Mouse (Mus musculus) right cerebral cortex, postnatal 36 days (tissue): Measurements from ENCODE around the gene Lsm11.
"Not testable (repeated sequence)": the region's sequence is repeated elsewhere in the genome, so short reads cannot be mapped to it uniquely, and the experiment has no call there.

Source experiments
- DNase-seq, 2 experiments: peaks; one replicate each; pipeline ENCODE4 v3.0.0; 2022; ENCODE audit warnings: low spot score in 2 of 2, mixed read lengths in 1 of 2

Gene Lsm11

DNA sequence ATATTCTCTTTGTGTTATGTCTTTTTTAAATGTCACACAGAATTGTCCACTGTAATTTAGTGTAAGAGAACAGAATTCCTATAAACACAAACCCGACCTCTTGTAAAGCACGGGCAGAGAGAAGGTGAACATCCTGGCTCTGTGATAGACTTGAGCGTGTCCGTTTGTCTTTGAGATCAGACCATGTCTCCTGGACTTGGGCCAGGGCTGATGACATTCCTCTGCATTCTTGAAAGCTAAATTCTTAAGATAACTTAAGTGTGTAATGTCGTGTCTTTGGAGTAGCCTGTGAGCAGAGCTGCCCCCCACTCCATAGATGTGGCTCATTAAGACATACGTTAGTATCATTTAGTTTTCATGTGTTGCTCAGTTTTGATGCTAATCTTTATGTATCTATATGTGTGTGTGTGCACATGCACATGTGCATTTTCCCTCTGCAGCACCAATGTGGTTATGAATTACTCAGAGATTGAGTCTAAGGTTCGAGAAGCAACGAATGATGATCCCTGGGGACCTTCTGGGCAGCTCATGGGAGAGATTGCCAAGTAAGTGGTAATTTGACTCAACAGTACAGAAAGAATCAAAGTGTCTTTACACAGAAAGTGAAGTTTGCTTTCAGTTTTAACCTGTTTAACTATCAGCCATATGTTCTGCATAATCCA is 61.3 kb downstream of the Lsm11 start:
- DNase-seq = no peak

DNA sequence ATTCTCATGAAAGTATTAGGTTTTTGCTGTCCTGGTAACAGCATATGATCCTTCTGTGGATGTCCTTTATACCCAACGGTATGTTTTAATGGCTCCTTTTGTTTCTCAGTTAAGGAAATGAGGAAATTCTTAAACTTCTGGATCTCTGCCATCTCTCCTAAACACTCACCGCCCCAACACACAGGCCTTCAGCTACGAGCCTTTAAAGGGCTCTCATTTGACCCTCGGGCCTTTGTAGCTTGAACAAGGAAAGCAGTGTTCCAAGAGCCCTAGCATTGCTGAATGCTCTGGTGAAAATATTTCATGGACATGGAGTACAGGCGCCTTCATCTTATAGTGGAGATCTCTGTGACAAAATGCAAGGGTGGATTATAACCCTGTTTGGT is 63.1 kb downstream of the Lsm11 start:
- no peak for DNase-seq

DNA sequence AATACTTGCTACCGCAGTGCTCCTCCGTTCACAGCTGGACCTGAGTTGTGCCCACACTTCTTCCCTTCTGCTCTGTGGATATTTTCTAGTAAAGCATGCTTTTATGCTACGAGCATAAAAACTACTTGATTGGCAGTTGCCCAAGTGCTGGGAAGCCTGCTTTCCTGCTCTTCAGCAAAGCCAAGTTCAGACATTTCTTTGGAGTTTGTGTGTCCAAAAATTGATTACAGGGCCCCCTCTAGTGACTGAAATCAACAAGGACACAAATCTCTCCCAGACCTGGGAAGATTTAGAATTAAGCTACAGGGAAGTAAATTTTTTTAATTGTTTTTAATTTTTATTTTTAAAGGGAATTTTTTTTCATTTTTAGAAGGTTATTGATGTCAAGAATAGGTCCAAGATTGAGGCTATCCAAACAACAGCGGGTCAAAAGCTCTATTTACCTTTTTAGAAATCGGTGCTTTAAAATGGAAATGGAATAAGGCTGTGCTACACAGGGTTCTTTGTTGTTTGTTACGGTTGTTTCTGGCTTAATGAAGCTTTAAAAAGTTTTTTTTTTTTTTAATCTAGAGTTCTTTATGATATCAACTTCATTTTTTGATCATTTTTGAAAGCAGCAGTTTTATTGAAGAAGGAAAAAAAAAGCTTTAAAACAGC is 63.6 kb downstream of the Lsm11 start:
- DNase-seq = peak in 1 of 2 experiments; percentile 16

DNA sequence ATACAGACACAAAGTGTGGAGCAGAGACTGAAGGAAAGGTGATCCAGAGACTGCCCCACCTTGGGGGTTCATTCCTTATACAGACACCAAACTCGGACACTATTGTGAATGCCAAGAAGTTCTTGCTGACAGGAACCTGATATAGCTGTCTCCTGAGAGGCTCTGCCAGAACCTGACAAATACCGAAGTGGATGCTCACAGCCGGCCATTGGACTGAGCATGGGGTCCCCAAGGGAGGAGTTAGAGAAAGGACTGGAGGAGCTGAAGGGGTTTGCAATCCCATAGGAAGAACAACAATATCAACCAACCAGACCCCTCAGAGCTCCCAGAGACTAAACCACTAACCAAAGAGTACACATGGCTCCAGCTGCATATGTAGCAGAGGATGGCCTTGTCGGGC is 65.4 kb downstream of the Lsm11 start:
- not testable (repeated sequence) for DNase-seq
